8 mouse cellular contexts compared by ENCODE assay signal in the genomic region with DNA sequence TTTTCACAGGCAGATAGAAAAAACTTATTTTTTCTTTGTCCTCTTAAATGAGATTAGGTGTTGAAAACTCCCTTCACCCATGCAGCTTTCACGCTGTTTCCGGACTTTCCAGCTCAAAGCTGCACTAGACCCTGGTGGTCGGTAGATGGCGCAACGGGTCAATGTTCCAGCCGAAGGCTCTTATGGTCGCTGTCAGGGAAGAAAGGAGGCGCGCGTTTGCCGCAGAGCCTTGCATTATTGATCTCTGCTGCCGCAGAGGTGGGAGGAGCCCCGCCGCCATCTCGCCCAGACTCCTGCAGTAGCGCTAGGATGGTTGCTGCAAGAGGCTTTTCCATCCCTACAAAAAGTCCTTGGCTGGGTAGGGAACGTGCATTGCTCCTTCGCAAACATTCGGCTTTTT. TPM values are rescaled to one million over a fixed set of nuclear protein-coding genes. Genes with fewer than 3 reads are reported as not detected.
DNase-seq lines count a peak whose midpoint lies in the region; ATAC-seq and TF ChIP-seq lines count a peak whose summit lies in the region.

No protein-coding gene starts in this region.

- peak; percentile 99 for TF ChIP-seq CTCF in kidney, postnatal 0 days (IDR thresholded peaks at IDR 0.05; ENCODE audit: low read depth)

- H3K9me3 ChIP-seq in heart, embryonic 12.5 days (replicated peaks), result no peaks in the 10 kb centered on the region
- H3K9me3 ChIP-seq in kidney, postnatal 0 days (replicated peaks; ENCODE audit: low read length), result no peaks in the 10 kb centered on the region
- no peaks in the 10 kb centered on the region for H3K9me3 ChIP-seq in liver, embryonic 11.5 days (ENCODE audit: control insufficient read depth, low read length)
- H3K9me3 ChIP-seq in stomach, embryonic 14.5 days (ENCODE audit: control insufficient read depth, low read depth, low read length), result no peaks in the 10 kb centered on the region

- ATAC-seq in erythroid progenitor cell, adult 5-6 weeks (replicated peaks; ENCODE audit: low FRiP score, poor library complexity, severe bottlenecking), result peak; percentile 68
- ATAC-seq in heart, embryonic 12.5 days (ENCODE audit: insufficient number of reproducible peaks, low FRiP score), result peak; percentile 81
- peak; percentile 78 for ATAC-seq in kidney, postnatal 0 days (replicated peaks; ENCODE audit: low FRiP score, low read depth)
- peak; percentile 84 for ATAC-seq in liver, embryonic 11.5 days (replicated peaks; ENCODE audit: low FRiP score)
- peak; percentile 90 for ATAC-seq in stomach, embryonic 14.5 days (ENCODE audit: insufficient number of reproducible peaks, insufficient read depth, low FRiP score, low read depth)

- H3K36me3 ChIP-seq in heart, embryonic 12.5 days, result no peaks in the 10 kb centered on the region
- H3K36me3 ChIP-seq in kidney, postnatal 0 days (ENCODE audit: insufficient read depth, low read length), result no peaks in the 10 kb centered on the region
- H3K36me3 ChIP-seq in liver, embryonic 11.5 days (ENCODE audit: control insufficient read depth, insufficient read depth, low read length), result no peaks in the 10 kb centered on the region
- no peaks in the 10 kb centered on the region for H3K36me3 ChIP-seq in stomach, embryonic 14.5 days (ENCODE audit: control insufficient read depth, insufficient read depth, low read length)

- peak; percentile 95 for DNase-seq in CD4-positive helper T cell, adult 2 months (ENCODE audit: low read depth, low spot score)
- peak; percentile 86 for DNase-seq in brain, embryonic 18.5 days (ENCODE audit: low read depth, low spot score)
- DNase-seq in kidney, postnatal 0 days (ENCODE audit: low spot score), result peak; percentile 96
- DNase-seq in liver, embryonic 11.5 days (ENCODE audit: low spot score), result peak; percentile 84
- DNase-seq in naive thymus-derived CD4-positive, alpha-beta T cell, adult 2 months (ENCODE audit: low read depth), result peak; percentile 97

- H3K9ac ChIP-seq in heart, embryonic 12.5 days, result no peak overlapping the region
- peak overlapping the region; percentile 35; the same call in 1 of the 2 replicates for H3K9ac ChIP-seq in kidney, postnatal 0 days (ENCODE audit: low read depth, low read length)
- H3K9ac ChIP-seq in liver, embryonic 11.5 days (ENCODE audit: low read depth, low read length), result no peak overlapping the region
- no peak overlapping the region for H3K9ac ChIP-seq in stomach, embryonic 14.5 days (replicated peaks; ENCODE audit: low read depth, low read length)

- peak overlapping the region; percentile 83 for H3K4me2 ChIP-seq in heart, embryonic 12.5 days
- peak overlapping the region; percentile 66 for H3K4me2 ChIP-seq in kidney, postnatal 0 days (ENCODE audit: low read length)
- peak overlapping the region; percentile 77 for H3K4me2 ChIP-seq in liver, embryonic 11.5 days
- peak overlapping the region; percentile 76 for H3K4me2 ChIP-seq in stomach, embryonic 14.5 days (replicated peaks; ENCODE audit: low read depth, low read length)

- peaks cover 12% of the 10 kb centered on the region for H3K4me1 ChIP-seq in heart, embryonic 12.5 days (replicated peaks)
- H3K4me1 ChIP-seq in kidney, postnatal 0 days (replicated peaks; ENCODE audit: insufficient read depth, low read length), result no peaks in the 10 kb centered on the region; the same call in 1 of the 2 replicates
- H3K4me1 ChIP-seq in liver, embryonic 11.5 days (replicated peaks; ENCODE audit: control insufficient read depth, insufficient read depth, low read length), result peaks cover 5% of the 10 kb centered on the region; the same call in 1 of the 2 replicates
- peaks cover 23% of the 10 kb centered on the region for H3K4me1 ChIP-seq in stomach, embryonic 14.5 days (ENCODE audit: control insufficient read depth, insufficient read depth, low read length)

- peak overlapping the region; percentile 56 for H3K27ac ChIP-seq in heart, embryonic 12.5 days (ENCODE audit: poor library complexity, severe bottlenecking)
- peak overlapping the region; percentile 66; the same call in 1 of the 2 replicates for H3K27ac ChIP-seq in kidney, postnatal 0 days
- peak overlapping the region; percentile 34; the same call in 1 of the 2 replicates for H3K27ac ChIP-seq in liver, embryonic 11.5 days (ENCODE audit: low read depth, low read length)
- H3K27ac ChIP-seq in stomach, embryonic 14.5 days (ENCODE audit: low read length), result peak overlapping the region; percentile 85

- peak overlapping the region; percentile 54 for H3K4me3 ChIP-seq in heart, embryonic 12.5 days
- H3K4me3 ChIP-seq in kidney, postnatal 0 days (replicated peaks; ENCODE audit: low read depth, low read length), result peak overlapping the region; percentile 40
- peak overlapping the region; percentile 53 for H3K4me3 ChIP-seq in liver, embryonic 11.5 days (ENCODE audit: low read depth, low read length)
- H3K4me3 ChIP-seq in stomach, embryonic 14.5 days (ENCODE audit: low read depth, low read length), result peak overlapping the region; percentile 42

- WGBS in heart, embryonic 12.5 days, result under 1% methylated on average over 19 of the region's 19 CpGs
- WGBS in kidney, postnatal 0 days, result under 1% methylated on average over 19 of the region's 19 CpGs
- under 1% methylated on average over 19 of the region's 19 CpGs for WGBS in liver, embryonic 11.5 days
- under 1% methylated on average over 19 of the region's 19 CpGs for WGBS in stomach, embryonic 14.5 days

- H3K27me3 ChIP-seq in heart, embryonic 12.5 days (replicated peaks), result 0 out of 2 replicates have a peak, but pooled peaks cover 3% of the 10 kb centered on the region
- H3K27me3 ChIP-seq in kidney, postnatal 0 days (ENCODE audit: insufficient read depth, low read length), result no peaks in the 10 kb centered on the region
- H3K27me3 ChIP-seq in liver, embryonic 11.5 days (replicated peaks; ENCODE audit: control insufficient read depth, insufficient read depth, low read length), result no peaks in the 10 kb centered on the region; the same call in 1 of the 2 replicates
- H3K27me3 ChIP-seq in stomach, embryonic 14.5 days (ENCODE audit: control insufficient read depth, insufficient read depth, low read length), result no peaks in the 10 kb centered on the region

RNA-seq across cellular contexts. Expression of a gene that starts 7.5 kb away (rescaled TPM):
- not detected in 2 replicates for total RNA-seq in erythroid progenitor cell, adult 5-6 weeks (2015; ENCODE audit: low replicate concordance)
- total RNA-seq in erythroid progenitor cell, adult 5-6 weeks (2017; ENCODE audit: low replicate concordance), result not detected in 2 replicates
- not detected in 2 replicates for polyA plus RNA-seq in heart, embryonic 12.5 days (2016; fragmentation: Nextera tagmentation; extraction: Ambion mirVana)
- polyA plus RNA-seq in kidney, postnatal 0 days (2015; fragmentation: Nextera tagmentation; extraction: Ambion mirVana), result 0.16 and 0.20 TPM in 2 replicates
- polyA plus RNA-seq in liver, embryonic 11.5 days (2014; fragmentation: Nextera tagmentation; extraction: Ambion mirVana), result 0.29 TPM in 1 of 2 replicates, not detected in the other
- polyA plus RNA-seq in stomach, embryonic 14.5 days (2014; fragmentation: Nextera tagmentation; extraction: Ambion mirVana), result 0.46 and 0.74 TPM in 2 replicates

RNA-seq across cellular contexts. Expression of a gene that starts 37.4 kb away (rescaled TPM):
- 13.3 and 15.1 TPM in 2 replicates for total RNA-seq in erythroid progenitor cell, adult 5-6 weeks (2015; ENCODE audit: low replicate concordance)
- total RNA-seq in erythroid progenitor cell, adult 5-6 weeks (2017; ENCODE audit: low replicate concordance), result 8.7 and 9.2 TPM in 2 replicates
- polyA plus RNA-seq in heart, embryonic 12.5 days (2016; fragmentation: Nextera tagmentation; extraction: Ambion mirVana), result 11.0 and 13.5 TPM in 2 replicates
- 6.1 and 8.3 TPM in 2 replicates for polyA plus RNA-seq in kidney, postnatal 0 days (2015; fragmentation: Nextera tagmentation; extraction: Ambion mirVana)
- 16.4 and 17.8 TPM in 2 replicates for polyA plus RNA-seq in liver, embryonic 11.5 days (2014; fragmentation: Nextera tagmentation; extraction: Ambion mirVana)
- 22.3 and 25.9 TPM in 2 replicates for polyA plus RNA-seq in stomach, embryonic 14.5 days (2014; fragmentation: Nextera tagmentation; extraction: Ambion mirVana)

RNA-seq across cellular contexts. Expression of a gene that starts 37.4 kb away (rescaled TPM):
- not detected in 2 replicates for total RNA-seq in erythroid progenitor cell, adult 5-6 weeks (2015; ENCODE audit: low replicate concordance)
- total RNA-seq in erythroid progenitor cell, adult 5-6 weeks (2017; ENCODE audit: low replicate concordance), result not detected in 2 replicates
- 7.3 and 10.8 TPM in 2 replicates for polyA plus RNA-seq in heart, embryonic 12.5 days (2016; fragmentation: Nextera tagmentation; extraction: Ambion mirVana)
- polyA plus RNA-seq in kidney, postnatal 0 days (2015; fragmentation: Nextera tagmentation; extraction: Ambion mirVana), result 16.2 and 20.8 TPM in 2 replicates
- 3.0 and 4.1 TPM in 2 replicates for polyA plus RNA-seq in liver, embryonic 11.5 days (2014; fragmentation: Nextera tagmentation; extraction: Ambion mirVana)
- 11.5 and 13.8 TPM in 2 replicates for polyA plus RNA-seq in stomach, embryonic 14.5 days (2014; fragmentation: Nextera tagmentation; extraction: Ambion mirVana)

Comparison
In these comparisons a context has a peak if more than half of its experiments do, and no peak if none do; other contexts are left out.
1. Peak in every context shown above with its lines: DNase-seq, ATAC-seq, H3K4me3 ChIP-seq and H3K27ac ChIP-seq.
2. H3K27ac ChIP-seq: peak in every context shown above with its lines; median percentile 85 in stomach, embryonic 14.5 days; 66 in kidney, postnatal 0 days; 56 in heart, embryonic 12.5 days; 34 in liver, embryonic 11.5 days.